Comparison of ENCODE assay signal across 8 mouse cellular contexts in the genomic region with DNA sequence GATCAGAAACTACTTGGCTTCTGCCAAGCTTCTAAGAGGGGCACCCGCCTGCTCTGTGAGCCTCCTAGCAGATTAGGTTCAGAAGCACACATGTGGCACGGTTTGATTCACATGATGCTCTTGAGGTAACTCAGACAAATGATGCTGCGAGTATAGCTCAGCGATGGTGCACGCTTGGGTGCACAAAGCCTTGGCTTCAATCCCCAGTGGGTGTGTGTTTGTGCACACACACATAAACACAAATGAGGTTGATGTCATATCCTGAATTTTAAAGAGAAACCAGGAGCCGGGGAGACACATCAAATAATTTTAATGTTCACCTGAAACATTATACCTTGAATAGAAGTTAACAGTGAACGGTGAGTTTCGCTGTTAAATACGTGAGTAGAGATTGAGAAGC. TPM values are rescaled to one million over a fixed set of nuclear protein-coding genes. Genes with fewer than 3 reads are reported as not detected.
A peak's percentile ranks its signal among the peaks of the same experiment; 100 is the strongest.
DNase-seq lines count a peak whose midpoint lies in the region; ATAC-seq lines count a peak whose summit lies in the region.

No protein-coding gene starts in this region.

- no peaks in the 10 kb centered on the region for H3K9me3 ChIP-seq in heart, embryonic 10.5 days
- H3K9me3 ChIP-seq in forebrain, embryonic 14.5 days (replicated peaks; ENCODE audit: control insufficient read depth, low read length) = no peaks in the 10 kb centered on the region
- H3K9me3 ChIP-seq in liver, embryonic 16.5 days (replicated peaks; ENCODE audit: control insufficient read depth, low read length) = no peaks in the 10 kb centered on the region

- peak; percentile 44 for ATAC-seq in forebrain, embryonic 14.5 days
- ATAC-seq in liver, embryonic 16.5 days (ENCODE audit: low read depth) = no peak

- H3K27me3 ChIP-seq in heart, embryonic 10.5 days (ENCODE audit: insufficient read depth, poor library complexity, severe bottlenecking) = no peaks in the 10 kb centered on the region
- no peaks in the 10 kb centered on the region for H3K27me3 ChIP-seq in forebrain, embryonic 14.5 days (replicated peaks; ENCODE audit: control insufficient read depth, insufficient read depth, low read length)
- no peaks in the 10 kb centered on the region for H3K27me3 ChIP-seq in liver, embryonic 16.5 days (ENCODE audit: control insufficient read depth, insufficient read depth, low read depth, low read length)

- peak overlapping the region; percentile 48 for H3K4me2 ChIP-seq in forebrain, embryonic 14.5 days (ENCODE audit: low read length)
- H3K4me2 ChIP-seq in liver, embryonic 16.5 days (ENCODE audit: low read depth, low read length) = peak overlapping the region; percentile 28; the same call in 1 of the 2 replicates

- H3K4me1 ChIP-seq in heart, embryonic 10.5 days = peaks cover 41% of the 10 kb centered on the region
- peaks cover 5% of the 10 kb centered on the region for H3K4me1 ChIP-seq in forebrain, embryonic 14.5 days (ENCODE audit: control insufficient read depth, insufficient read depth, low read length)
- H3K4me1 ChIP-seq in liver, embryonic 16.5 days (ENCODE audit: control insufficient read depth, low read depth, low read length) = no peaks in the 10 kb centered on the region

- 0 out of 2 replicates have a peak overlapping the region, but pooled peaks have one; percentile 41 for H3K9ac ChIP-seq in forebrain, embryonic 14.5 days (ENCODE audit: low read length)
- no peak overlapping the region for H3K9ac ChIP-seq in liver, embryonic 16.5 days (ENCODE audit: low read depth, low read length)

- no peak for DNase-seq in heart, embryonic 10.5 days (ENCODE audit: low spot score)
- no peak for DNase-seq in heart, adult 8-10 months (ENCODE audit: low spot score)
- DNase-seq in MN1 (ENCODE audit: low spot score) = peak; percentile 61
- DNase-seq in forebrain, embryonic 14.5 days (ENCODE audit: low spot score) = peak; percentile 49
- no peak for DNase-seq in thymus, postnatal 0 days (ENCODE audit: low spot score)
- no peak for DNase-seq in urinary bladder, adult 2 months (ENCODE audit: low spot score)
- DNase-seq in left cerebral cortex, adult 18-20 months (ENCODE audit: low spot score in 2 of 2) = no peak

- no peaks in the 10 kb centered on the region for H3K36me3 ChIP-seq in heart, embryonic 10.5 days
- H3K36me3 ChIP-seq in forebrain, embryonic 14.5 days (ENCODE audit: control insufficient read depth, insufficient read depth, low read length) = no peaks in the 10 kb centered on the region
- H3K36me3 ChIP-seq in liver, embryonic 16.5 days (ENCODE audit: control insufficient read depth, insufficient read depth) = no peaks in the 10 kb centered on the region

- H3K4me3 ChIP-seq in heart, embryonic 10.5 days = peak overlapping the region; percentile 34; the same call in 1 of the 2 replicates
- peak overlapping the region; percentile 18 for H3K4me3 ChIP-seq in forebrain, embryonic 14.5 days (ENCODE audit: low read depth, low read length)
- H3K4me3 ChIP-seq in liver, embryonic 16.5 days (ENCODE audit: low read depth, low read length) = no peak overlapping the region

- peak overlapping the region; percentile 57 for H3K27ac ChIP-seq in heart, embryonic 10.5 days
- 0 out of 2 replicates have a peak overlapping the region, but pooled peaks have one; percentile 24 for H3K27ac ChIP-seq in forebrain, embryonic 14.5 days (ENCODE audit: low read depth, low read length)
- no peak overlapping the region for H3K27ac ChIP-seq in liver, embryonic 16.5 days (ENCODE audit: low read length)

- 79% methylated on average over 9 of the region's 9 CpGs for WGBS in heart, embryonic 10.5 days
- WGBS in forebrain, embryonic 14.5 days = 43% methylated on average over 9 of the region's 9 CpGs
- WGBS in liver, embryonic 16.5 days (ENCODE audit: insufficient replicate concordance) = 70% methylated on average over 9 of the region's 9 CpGs

RNA-seq across cellular contexts. Expression of a gene that starts 6.6 kb away (rescaled TPM):
- 5.9 and 6.2 TPM in 2 replicates for polyA plus RNA-seq in heart, embryonic 10.5 days (2016; fragmentation: Nextera tagmentation; extraction: Ambion mirVana)
- total RNA-seq in heart, adult 8-10 months (2022) = 10 to 100 TPM; 78.8 to 94.4 (median 86.7) TPM
- polyA plus RNA-seq in forebrain, embryonic 14.5 days (2014; fragmentation: Nextera tagmentation; extraction: Ambion mirVana) = 6.0 and 6.3 TPM in 2 replicates
- 0.48 and 0.93 TPM in 2 replicates for polyA plus RNA-seq in liver, embryonic 16.5 days (2015; fragmentation: Nextera tagmentation; extraction: Ambion mirVana)
- 5.3 and 7.3 TPM in 2 replicates for polyA plus RNA-seq in thymus, postnatal 0 days (2015; fragmentation: Nextera tagmentation; extraction: Ambion mirVana)
- polyA plus RNA-seq in urinary bladder, adult 2 months (2012; rRNA removed) = 26.9 and 28.9 TPM in 2 replicates
- 100 to 1,000 TPM; 220 to 240 TPM for total RNA-seq in left cerebral cortex, adult 18-20 months (2021)

Comparison
In these comparisons a context has a peak if more than half of its experiments do, and no peak if none do; other contexts are left out.
1. DNase-seq: peak in MN1 (single experiment) and forebrain, embryonic 14.5 days (single experiment); none in heart, embryonic 10.5 days (single experiment), heart, adult 8-10 months (single experiment), thymus, postnatal 0 days (single experiment), urinary bladder, adult 2 months (single experiment) and left cerebral cortex, adult 18-20 months (0 of 2).